Mouse (Mus musculus): ENCODE data around the gene Gbf1.
A peak's percentile ranks its signal among the peaks of the same experiment; 100 is the strongest.
"Not testable (repeated sequence)": the region's sequence is repeated elsewhere in the genome, so short reads cannot be mapped to it uniquely, and the experiment has no call there.

Gene Gbf1

DNA sequence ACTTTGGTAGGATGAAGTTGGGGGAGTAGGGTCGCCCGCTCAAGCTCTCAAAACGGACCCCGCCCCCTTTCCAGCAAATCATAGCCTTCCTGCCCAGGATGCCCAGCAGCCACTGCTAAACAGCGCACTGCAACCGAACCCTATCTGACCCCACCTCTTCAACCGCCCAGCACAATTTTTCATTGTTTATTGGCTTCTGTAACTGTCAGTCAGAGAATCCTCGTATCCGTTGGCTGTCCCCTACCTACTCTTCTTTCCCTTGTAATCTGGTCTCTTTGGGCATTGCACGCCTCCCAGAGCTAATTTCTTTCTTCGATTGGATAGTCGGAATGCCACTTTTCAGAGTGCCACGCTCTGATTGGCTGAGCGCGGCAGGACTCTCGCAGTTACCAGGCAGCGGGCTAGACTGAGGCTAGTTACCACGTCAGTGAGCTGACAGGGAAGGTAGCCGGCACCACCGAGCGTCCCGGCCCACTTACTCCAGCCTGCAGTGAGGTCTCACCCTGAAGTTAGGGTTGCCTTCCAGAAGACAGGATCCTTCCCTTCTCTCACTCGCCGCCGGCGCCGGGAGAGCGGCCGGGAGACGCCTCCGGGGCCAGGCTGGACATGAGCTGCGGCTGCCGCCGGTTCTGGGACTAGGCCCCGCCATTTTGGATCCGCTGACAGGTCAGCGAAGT, at the start of gene Gbf1:
Gene Gbf1, plus strand, starts transcription at position 383 of the 677 bp plus-strand sequence.
- DNase-seq (ENCODE audit: low read depth): peak; percentile 99

DNA sequence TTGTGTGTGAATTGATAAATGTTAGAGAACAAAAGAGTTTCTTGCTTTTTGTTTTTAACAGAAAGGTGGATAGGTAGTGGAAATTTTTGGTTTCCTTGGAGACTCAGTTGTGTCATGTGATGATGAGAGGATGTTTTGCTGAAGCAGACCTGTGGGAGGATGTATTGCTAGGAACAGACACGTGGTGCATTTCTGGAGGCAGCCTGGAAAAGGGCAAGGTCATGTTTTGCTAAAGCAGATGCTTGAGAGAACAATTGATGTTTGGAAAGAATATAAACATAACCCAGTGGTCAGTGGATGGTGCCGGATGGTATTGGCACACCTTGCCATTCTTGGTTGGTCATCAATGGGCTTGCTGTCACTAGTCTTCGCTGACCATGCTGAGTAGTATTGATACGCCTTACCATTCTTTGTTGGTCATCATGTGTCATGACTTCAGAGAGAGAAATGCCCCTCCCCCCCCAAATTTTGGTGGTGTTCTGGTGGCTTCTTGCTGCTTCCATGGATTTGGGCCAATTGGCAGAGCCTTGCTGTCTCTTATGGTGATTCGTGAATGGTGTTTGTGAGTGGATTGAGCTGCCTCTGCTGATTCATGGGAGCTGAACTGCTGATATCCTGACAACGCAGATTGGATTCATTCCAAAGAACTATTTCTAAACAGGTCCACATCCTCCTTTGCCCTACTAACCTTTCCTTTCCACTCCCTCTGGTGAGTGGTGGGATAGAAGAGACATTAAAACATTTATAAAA, 48.7 kb upstream of the Gbf1 start:
- DNase-seq (ENCODE audit: low read depth): no peak

DNA sequence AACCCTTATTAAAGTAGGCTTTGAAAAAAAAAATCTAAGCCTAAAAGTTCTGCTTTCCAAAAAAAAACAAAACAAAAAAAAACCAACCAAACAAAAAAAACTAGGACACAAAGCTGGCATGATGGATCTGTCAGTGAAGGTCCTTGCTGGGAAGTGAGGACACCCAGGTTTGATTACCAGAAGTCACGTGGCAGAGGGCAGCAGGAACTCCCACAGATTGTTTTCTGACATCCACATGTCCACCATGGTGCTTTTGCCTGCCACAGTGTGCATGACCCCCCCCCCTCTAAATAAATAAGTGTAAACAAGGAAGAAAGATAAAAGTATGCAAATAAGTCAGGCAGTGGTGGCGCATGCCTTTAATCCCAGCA, 48.1 kb upstream of the Gbf1 start:
- no peak for DNase-seq (ENCODE audit: low read depth)

DNA sequence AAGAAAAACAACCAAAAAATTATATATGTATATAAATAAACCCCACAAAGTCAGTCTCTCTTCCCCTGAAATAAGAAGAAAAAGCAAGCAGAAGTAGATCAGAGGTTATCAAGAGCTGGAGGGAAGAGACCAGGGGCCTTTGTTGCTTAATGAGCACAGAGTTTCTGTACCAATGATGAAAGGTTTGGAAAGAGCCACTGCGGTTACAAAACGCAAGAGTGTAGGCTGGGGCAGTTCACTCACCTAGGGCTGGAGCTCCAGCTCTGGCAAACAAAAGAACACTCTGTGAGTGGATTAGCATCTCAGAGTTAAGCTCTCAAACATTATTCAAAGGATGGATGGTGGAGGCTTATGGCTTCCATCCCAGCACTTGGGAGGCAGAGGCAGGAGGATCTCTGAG, 42.1 kb upstream of the Gbf1 start:
- no peak for DNase-seq (ENCODE audit: low read depth)

DNA sequence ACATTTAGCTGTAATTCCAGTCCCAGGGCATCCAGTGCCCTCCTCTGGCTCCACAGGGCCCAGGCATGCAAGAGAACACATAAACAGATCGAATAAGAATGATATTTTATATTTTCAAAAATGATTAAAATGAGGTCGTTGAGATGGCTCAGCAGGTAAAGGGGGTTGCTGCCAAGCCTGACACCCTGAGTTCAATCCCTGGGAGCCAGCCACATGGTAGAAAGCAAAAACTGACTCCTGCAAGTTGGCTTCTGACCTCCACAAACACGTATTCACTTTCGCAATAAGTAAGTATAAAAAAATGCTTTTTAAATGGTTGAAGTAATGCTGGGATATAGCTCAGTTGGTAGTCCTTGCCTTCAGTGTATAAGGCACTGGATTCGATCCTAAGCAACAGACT, 41.5 kb upstream of the Gbf1 start:
- no peak for DNase-seq (ENCODE audit: low read depth)

DNA sequence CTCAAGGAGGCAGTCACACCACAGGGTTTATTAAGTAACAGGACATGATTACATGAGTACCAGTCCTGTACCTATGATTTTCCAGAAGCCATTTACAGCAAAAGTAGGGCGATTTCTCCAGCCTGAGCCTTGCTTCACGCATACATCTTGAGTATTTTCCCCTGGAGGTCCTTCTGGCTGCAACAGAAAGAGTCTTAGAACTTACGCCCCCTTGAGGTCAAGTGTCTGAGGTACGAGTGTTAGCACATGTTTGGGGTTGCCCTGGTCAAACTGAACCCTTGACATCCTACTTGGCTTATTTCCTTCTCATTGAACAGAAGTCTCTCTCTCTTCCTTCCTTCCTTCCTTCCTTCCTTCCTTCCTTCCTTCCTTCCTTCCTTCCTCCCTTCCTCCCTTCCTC, 37.7 kb upstream of the Gbf1 start:
- no peak for DNase-seq (ENCODE audit: low read depth)

DNA sequence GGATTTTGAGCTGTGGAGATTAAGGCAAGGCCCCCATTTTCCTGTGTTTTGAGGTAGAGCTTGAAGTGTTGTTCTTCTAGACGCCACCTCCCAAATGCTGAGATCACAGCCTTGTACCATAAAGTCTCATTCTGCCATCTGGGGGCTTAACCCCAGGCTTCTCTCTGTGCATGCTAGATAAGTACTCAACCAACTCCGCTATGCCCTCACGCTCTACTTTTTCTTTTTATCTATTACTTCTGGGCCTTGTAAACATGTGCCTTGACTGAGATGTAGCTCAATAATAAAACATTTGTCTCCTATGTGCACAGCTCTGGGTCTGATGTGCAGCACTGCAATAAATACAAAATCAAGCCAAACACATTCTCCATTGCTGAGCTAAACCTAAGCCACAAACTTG, 32.9 kb upstream of the Gbf1 start:
- no peak for DNase-seq (ENCODE audit: low read depth)

DNA sequence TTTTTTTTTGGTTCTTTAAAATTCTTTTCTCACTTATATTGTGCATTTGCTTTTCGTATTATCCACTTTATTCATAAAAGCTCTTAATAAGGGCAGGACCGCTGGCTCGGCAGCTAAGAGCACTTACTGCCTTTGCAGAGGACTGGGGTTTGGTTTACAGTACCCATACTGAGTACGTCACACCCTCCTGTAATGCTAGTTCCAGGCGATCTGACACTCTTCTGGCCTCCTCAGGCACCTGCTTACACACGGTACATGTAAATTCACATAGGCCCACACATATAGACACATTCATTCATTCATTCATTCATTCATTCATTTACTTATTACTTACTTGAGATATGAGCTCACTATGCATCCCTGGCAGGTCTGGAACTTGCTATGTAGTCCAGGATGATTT, 31.4 kb upstream of the Gbf1 start:
- no peak for DNase-seq (ENCODE audit: low read depth)

DNA sequence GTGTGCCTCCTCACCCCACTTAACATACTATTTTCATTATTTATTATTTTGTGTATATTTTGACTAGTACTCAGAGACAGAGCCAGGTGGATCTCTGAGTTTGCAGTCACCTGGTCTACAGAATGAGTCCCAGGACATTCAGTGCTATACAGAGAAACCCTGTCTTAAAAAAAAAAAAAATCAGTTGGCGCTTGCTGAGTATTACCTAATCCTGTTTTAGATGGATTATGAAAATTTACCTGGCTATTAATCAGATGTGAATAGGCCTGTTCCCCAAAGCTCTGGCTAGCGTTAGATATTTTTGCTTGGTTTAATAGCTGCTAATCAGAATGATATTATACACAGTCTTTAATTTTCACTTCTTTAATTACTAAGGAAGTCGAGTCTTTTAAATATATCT, 28.4 kb upstream of the Gbf1 start:
- no peak for DNase-seq (ENCODE audit: low read depth)

DNA sequence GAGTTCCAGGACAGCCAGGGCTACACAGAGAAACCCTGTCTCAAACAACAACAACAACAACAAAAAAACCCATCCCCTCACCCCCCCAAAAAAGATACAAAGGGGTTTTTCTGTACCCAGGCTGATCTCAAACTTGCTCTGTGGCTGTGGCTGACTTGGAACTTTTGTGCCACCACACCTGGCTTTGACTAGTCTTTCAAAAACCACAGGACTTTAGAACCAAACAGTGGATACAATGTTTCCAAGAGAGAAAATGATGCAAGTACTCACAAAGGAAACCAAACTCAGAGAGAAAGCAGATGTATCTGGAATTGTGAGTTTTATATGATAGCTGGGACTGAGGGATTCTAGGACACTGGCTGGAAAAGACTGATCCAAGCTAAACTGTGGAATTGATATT, 27.7 kb upstream of the Gbf1 start:
- no peak for DNase-seq (ENCODE audit: low read depth)

DNA sequence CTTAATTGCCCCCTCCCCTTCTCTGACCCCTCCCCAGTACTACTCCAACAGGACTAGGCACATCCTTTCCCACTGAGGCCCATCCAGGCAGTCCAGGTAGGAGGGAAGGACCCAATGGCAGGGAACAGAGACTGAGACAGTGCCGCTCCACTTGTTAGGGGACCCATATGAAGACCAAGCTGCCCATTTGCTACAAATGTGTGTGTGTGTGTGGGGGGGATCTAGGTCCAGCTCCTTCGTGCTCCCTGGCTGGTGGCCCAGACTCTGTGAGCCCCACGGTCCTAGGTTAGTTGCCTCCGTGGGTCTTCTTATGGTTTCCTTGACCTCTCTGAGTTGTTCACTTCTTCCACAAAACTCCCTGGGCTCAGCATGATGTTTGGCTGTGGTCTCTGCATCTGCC, 26.0 kb upstream of the Gbf1 start:
- no peak for DNase-seq (ENCODE audit: low read depth)

DNA sequence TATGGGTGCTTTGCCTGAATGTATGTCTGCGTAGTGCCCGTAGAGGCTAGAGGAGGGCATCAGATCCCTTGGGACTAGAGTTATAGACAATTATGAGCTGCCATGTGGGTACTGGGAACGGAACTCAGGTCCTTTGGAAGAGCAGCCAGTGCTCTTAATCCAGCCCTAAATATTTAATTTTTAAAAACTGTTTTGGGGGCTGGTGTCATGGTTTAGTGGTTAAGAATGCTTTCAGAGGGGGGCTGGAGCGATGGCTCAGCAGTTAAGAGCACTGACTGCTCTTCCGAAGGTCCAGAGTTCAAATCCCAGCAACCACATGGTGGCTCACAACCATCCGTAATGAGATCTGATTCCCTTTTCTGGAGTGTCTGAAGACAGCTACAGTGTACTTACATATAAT, 22.6 kb upstream of the Gbf1 start:
- not testable (repeated sequence) for DNase-seq (ENCODE audit: low read depth)

DNA sequence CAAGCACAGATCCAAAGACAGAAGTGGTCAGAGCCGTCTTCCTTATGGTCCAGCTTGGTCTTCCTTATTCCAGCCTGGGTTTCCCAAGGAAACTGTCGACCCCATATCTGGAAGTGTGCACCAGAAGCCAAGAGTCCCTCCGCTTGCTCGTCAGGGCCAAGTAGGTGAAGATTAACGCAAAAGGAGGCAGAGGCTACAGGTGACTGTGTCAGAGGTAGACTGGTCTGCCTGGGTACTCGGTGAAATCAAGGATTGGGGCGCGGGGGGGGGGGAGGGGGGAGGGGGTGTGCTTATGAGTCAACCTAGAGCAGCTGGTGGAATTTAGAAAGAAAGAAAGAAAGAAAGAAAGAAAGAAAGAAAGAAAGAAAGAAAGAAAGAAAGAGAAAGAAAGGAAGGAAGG, 21.0 kb upstream of the Gbf1 start:
- DNase-seq (ENCODE audit: low read depth): no peak

DNA sequence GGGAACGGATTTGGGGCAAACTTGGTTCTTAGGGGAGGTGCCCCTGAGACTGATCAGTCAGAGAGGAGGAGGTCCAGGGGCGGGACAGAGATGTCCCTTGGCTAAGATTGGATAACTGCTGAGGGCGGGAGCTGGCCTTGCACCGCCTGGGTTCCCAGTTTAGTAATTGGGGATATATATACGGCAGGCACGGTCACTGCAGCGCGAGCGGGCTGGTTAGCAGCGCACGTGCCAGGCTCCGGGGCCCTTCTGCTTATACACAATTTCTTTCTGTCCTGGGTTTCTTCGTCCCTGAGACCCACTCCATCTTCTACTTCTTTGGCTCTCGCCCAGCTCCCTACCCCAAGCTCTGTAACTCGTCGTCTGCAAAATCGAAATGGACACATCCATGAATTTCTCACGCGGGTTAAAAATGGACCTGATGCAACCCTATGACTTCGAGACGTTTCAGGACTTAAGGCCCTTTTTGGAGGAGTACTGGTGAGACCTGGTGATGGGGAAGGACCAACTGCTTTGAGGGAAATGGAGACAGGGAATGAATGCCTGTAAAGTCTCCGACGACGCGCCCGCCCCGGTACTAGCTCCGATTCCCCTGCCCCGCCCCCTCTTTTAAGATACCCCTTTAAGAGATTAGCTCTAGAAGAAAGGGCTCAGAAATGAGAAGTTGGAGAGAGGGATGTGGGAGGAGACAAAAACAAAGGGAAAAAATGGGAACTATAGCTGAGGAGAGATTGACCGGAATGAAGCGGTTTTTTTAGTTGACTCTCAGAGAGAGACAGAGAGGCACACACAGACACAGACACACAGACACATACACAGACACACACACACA, 20.4 kb upstream of the Gbf1 start, which contains the start of gene Elovl3:
Gene Elovl3, plus strand, starts transcription at position 204 of the 832 bp plus-strand sequence.
- DNase-seq (ENCODE audit: low read depth): no peak

DNA sequence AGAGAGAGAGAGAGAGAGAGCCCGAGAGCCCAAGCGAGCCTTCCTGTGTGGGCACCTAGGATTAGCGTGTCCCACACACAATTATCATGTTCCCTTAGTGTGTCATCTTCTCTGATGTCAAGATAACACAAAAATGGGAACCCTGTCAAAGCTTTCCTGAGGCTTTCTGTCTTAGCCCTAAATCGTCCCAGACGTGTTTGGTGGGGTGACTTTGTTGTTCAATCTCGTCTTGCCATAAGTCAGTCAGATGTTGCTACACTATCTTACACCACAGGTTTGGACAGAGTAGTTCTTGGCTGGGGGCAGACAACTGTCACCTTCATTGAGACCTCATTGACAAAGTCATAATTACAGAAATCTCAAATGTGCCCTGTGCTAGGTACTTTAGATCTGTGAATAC, 19.7 kb upstream of the Gbf1 start:
- no peak for DNase-seq (ENCODE audit: low read depth)

DNA sequence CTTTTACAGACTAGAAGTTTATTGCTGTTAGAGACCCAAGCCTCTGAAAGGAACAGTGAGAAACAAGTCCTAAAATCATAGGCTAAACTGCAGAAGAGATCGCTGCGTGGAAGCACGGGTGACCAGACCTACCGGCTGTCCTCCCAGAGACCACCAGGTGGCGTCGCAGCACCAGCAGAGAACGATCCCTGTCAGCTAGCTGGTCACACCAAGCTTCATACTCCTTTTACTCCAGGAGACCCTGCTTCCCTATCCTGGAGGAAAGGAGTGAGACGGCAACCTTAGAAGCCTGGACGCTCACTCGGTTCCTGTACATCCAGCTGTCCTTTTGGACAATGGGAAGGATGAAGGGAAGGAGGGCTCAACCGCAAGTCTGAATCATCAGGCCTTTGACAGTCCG, 17.0 kb upstream of the Gbf1 start:
- DNase-seq (ENCODE audit: low read depth): peak; percentile 57

DNA sequence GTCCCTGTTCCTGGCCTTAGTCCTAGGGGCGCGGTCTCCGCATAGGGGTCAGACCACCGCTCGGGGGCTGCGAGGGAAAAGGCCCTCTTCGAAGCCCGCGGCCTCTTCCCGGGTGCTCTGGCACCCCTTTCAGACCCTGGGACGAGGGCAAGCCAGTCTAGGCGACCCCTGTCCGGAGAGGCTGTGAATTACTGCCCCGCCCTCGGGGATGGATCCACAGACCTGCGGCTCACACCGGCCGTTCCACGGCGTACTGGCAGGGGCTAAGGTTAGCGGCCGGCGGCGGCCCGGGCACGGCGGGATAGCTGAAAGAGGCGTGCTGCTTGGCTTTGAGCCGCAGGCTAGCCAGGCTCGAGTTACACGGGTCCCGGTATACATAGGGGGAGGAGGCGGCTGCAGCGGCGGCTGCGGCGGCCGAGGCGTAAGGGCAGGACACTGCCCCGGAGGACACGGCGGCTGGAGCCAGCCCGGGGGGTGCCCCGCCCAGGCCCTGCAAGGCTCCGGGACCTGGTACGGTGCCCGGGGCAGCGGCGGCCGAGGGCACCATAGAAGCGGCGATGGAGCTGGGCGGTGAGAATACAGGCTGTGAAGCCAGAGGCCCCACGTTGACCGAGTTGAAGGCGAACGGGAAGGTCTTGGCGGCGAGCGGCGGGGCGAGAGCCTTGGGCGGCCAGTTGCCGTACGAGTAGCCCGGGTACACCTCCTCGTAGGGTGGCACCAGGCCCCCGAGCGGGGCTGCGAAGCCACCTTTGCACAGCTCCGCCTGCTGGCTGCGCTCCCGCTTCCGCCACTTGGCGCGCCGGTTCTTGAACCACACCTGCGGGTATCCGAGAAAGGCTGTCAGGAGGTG, 16.3 kb upstream of the Gbf1 start:
- DNase-seq (ENCODE audit: low read depth): no peak

DNA sequence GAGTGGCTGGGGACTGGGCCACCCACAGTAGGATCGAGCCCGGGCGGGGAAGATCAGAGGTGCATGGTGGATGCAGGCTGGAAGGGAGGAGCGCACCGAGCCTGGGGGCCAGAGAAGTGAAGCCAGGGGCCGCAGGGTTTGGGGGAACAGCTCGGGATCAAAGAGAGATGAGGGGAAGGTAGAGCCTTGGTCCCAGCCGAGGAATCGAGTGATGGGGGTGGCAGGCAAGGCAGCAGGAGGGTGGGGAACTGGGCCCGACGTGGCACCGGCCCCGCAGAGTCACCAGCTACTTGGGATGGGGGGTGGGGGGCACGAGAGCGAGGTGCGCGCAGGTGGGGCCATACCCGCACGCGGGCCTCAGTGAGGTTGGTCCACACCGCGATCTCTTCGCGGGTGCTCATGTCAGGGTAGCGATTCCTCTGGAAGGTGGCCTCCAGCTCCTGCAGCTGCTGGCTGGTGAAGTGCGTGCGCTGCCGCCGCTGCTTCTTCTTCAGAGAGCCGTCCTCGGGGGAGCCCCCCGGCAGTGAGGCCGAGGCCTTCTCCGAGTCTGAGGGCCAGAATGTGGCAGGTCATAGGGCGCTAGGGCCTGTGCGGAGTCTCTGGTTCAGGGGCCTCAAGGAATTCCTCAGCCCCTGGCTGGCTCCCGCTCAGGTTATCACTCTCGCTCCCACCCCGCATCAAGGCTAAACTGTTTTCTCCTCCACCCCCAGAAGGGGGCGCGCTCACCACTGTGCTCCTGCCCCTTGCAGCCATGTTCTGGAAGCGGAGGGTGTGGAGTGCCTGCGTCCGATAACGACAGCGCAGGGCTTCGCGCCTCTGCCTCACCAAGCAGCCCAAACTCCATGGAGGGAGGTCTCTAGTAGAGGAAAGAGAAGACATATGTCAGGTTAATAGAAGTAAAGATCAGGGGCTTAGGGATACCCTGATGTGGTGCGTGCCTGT, 15.4 kb upstream of the Gbf1 start:
- no peak for DNase-seq (ENCODE audit: low read depth)

DNA sequence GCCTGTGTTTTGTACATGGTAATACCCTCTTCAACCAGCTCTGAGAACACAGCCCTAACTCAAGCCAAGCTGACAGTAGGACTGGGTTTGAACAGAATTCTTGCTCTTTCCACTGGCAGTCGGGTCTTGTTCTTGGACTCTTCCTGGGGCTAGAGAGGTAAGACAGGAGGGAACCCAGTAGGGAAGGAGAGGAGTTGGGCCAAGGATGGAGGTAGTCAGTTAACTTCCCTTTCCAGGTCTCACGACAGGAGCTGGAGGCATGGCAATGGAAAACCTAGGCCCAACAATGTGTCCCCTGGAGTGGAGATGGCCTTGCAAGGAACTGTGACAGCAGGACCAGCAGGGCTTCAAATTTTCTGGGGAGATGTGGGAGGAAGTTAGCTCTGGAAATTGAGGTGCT, 12.0 kb upstream of the Gbf1 start:
- DNase-seq (ENCODE audit: low read depth): no peak

DNA sequence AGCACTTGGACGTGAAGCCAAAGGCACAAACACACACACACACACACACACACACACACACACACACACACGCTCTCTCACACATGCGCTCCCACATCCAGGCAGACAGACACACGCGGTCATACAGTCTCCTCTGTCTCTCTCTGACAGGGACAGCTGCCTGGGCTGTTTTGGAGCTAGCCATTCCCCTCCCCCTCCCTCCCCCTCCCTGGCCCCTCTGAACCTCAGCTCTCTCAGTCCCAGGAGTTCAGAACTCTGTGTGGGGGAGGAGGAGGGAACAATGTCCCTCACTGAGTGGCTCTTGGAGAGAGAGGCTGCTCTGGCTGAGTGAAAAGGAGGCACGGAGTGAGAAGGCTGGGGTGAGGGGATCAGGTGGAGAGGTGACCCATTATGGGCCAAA, 11.2 kb upstream of the Gbf1 start:
- DNase-seq (ENCODE audit: low read depth): no peak
